Mouse (Mus musculus) heart, embryonic 10.5 days (tissue): ENCODE measurements around the gene Znhit3. TPM values are rescaled to one million over a fixed set of nuclear protein-coding genes. Genes with fewer than 3 reads are reported as not detected.
A peak's percentile ranks its signal among the peaks of the same experiment; 100 is the strongest.
"Not testable (repeated sequence)": the region's sequence is repeated elsewhere in the genome, so short reads cannot be mapped to it uniquely, and the experiment has no call there.

ENCODE experiments used
- DNase-seq: peaks from one replicate; pipeline ENCODE4 v3.0.0-alpha.2; 2017; ENCODE audit warnings: low spot score
- H3K27ac ChIP-seq: fragments of 300-500 bp; sonication (generic); 2 replicates; pipeline ENCODE4 v1.5.1; 2016; ENCODE audit warnings: mild to moderate bottlenecking
- H3K27me3 ChIP-seq: fragments of 300-500 bp; sonication (generic); 2 replicates; pipeline ENCODE4 v1.6.1; 2016; ENCODE audit warnings: mild to moderate bottlenecking; ENCODE audit not compliant: poor library complexity, insufficient read depth, severe bottlenecking
- H3K36me3 ChIP-seq: fragments of 300-500 bp; sonication (generic); 2 replicates; pipeline ENCODE4 v1.6.1; 2016; ENCODE audit warnings: mild to moderate bottlenecking, moderate library complexity
- H3K4me1 ChIP-seq: fragments of 300-500 bp; sonication (generic); 2 replicates; pipeline ENCODE4 v1.6.1; 2016; ENCODE audit warnings: mild to moderate bottlenecking
- H3K4me3 ChIP-seq: fragments of 300-500 bp; sonication (generic); 2 replicates; pipeline ENCODE4 v1.5.1; 2016; ENCODE audit warnings: mild to moderate bottlenecking, moderate library complexity
- H3K9me3 ChIP-seq: fragments of 300-500 bp; sonication (generic); 2 replicates; pipeline ENCODE4 v1.6.1; 2016; ENCODE audit warnings: mild to moderate bottlenecking, moderate library complexity
- WGBS: fragments of 180-500 bp; shearing (Covaris S2); methylation state at CpG from one replicate; pipeline ENCODE4 v1.1.7; 2016; 5-methylcytosine and 5-hydroxymethylcytosine counted together
- polyA plus RNA-seq: library from polyadenylated mRNA; unstranded; fragments of >200 nt; fragmentation: Nextera tagmentation; extraction: Ambion mirVana; gene quantifications from 2 replicates; pipeline ENCODE4 v1.2.1, GENCODE M21; 2016

The Znhit3 gene
- polyA plus RNA-seq, 1 experiment from 2014 or later = 78.2 TPM

DNA sequence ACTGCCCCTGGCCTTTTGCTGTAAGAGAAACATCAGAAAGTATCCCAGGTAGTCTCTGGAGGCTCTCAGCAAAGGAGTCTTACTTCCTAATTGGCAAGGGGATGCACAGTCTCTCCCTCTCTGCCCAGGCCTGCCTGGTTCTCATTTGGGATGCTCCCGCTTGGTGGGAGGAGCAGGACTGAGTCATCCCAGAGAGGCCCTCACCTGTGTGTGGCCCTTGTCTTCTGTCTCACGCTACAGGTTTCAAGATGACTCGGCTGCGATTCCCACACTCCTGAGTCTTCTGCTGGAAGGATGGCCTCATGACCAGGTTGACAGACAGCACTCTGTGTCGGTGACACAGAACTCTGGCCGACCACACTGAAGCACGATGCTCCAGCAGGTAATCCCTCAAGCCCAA is 33.8 kb downstream of the Znhit3 start:
- Histone ChIP-seq H3K4me3 (no peak overlapping the region), H3K27me3 (no peaks in the 10 kb centered on the region), H3K27ac (no peak overlapping the region), H3K4me1 (peaks cover 19% of the 10 kb centered on the region), H3K9me3 (no peaks in the 10 kb centered on the region), H3K36me3 (peaks cover 62% of the 10 kb centered on the region)
- peak; percentile 59 for DNase-seq
- WGBS = 93% methylated on average over 7 of the region's 7 CpGs

DNA sequence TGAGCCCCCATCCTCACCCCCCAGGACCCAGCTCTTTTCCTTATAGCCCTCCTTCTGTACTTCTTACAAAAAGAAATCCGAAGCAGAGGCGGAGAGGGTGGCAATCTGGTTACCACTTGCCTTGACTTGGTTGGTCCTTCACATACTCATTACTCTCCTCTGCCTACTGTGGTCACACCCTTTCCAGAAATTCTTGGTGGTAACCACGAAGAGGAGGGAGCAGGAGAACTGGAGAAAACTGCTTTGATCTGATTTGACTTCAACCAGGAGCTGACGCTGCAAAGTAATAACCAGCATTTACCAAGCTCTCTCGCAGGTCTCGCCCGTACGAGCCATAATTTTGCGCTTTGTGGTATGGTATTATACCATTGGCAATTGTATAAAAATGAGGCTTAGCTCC is 35.2 kb downstream of the Znhit3 start:
- DNase-seq = no peak
- no peaks in the 10 kb centered on the region for H3K9me3 ChIP-seq
- peak overlapping the region; percentile 97 for H3K27ac ChIP-seq
- H3K27me3 ChIP-seq = no peaks in the 10 kb centered on the region
- H3K4me1 ChIP-seq = peaks cover 19% of the 10 kb centered on the region
- WGBS = 59% methylated on average over 9 of the region's 9 CpGs
- H3K36me3 ChIP-seq = peaks cover 49% of the 10 kb centered on the region
- peak overlapping the region; percentile 93 for H3K4me3 ChIP-seq

DNA sequence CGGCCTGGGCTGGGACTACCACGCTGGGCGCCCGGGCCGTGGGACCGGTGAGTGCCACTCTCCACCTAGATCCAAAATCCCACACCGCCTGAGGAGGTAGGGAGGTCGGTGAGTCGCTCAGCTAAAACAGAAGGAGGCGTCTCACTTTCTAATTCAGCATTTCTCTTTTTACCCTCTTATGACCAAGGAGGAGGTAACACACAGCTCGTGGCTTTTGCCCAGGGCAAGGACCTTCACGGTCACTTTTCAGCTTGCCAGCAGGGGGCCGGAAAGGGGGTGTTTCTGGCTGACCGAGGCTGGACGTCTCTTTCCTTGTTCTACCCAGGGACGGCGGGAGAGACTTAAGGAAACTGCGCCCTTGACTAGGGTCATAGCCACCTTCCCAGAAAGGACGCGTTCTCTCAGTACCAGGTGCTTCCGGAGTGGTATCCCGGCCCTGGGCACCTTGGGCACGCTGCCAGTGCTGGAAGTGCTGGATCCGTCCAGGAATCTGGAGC is 35.7 kb downstream of the Znhit3 start:
- peaks cover 19% of the 10 kb centered on the region for H3K4me1 ChIP-seq
- under 1% methylated on average over 24 of the region's 24 CpGs for WGBS
- H3K9me3 ChIP-seq = no peaks in the 10 kb centered on the region
- no peaks in the 10 kb centered on the region for H3K27me3 ChIP-seq
- peak overlapping the region; percentile 93 for H3K4me3 ChIP-seq
- peaks cover 45% of the 10 kb centered on the region for H3K36me3 ChIP-seq
- peak; percentile 89 for DNase-seq
- H3K27ac ChIP-seq = peak overlapping the region; percentile 97

DNA sequence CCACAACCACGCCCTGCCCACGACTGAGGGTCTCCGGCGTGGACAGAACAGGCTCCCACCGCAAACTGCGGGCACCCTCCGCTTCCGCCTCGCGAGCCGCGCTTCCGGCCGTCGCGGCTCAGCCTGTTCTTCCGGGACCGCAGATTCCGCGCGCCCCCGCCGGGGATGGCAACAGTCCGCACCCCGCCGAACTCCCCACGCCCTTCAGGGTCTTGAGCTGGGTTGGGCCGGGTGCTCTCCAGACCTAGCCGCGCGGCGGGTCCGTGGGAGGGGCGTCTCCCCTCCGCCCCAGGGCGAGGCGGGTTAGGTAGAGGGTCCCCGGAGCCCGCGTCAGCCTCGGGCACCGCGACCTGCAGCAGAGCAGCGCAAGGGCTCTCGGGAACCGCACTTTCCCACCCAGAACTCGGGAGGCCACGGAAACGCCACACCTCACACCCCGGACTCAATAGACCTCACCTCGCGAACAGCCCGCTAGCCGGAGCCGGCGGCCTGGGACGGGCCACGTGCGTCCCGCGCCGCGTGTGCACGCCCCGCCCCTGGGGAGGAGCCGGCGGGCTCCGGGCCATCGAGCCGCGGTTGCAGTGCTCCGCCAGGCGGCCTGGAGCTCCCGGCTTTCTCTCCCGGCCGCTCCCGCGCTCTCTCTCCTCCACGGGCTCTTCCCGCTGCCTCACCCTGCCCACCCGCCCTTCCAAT is 36.2 kb downstream of the Znhit3 start, which contains the start of the genes Myo19 and Pigw:
Gene Myo19, plus strand, starts transcription at position 377 of the 693 bp plus-strand sequence.
Gene Pigw, minus strand, starts transcription at position 514 of the 693 bp plus-strand sequence.
- Histone ChIP-seq H3K27ac (peak within 1 kb of the TSS; percentile 97), H3K27me3 (no peaks in the 10 kb centered on the region), H3K4me3 (peak within 1 kb of the TSS; percentile 93), H3K9me3 (no peaks in the 10 kb centered on the region), H3K4me1 (peaks cover 19% of the 10 kb centered on the region), H3K36me3 (peaks cover 39% of the 10 kb centered on the region)
- peak; percentile 87 for DNase-seq
- under 1% methylated on average over 81 of the region's 81 CpGs for WGBS

DNA sequence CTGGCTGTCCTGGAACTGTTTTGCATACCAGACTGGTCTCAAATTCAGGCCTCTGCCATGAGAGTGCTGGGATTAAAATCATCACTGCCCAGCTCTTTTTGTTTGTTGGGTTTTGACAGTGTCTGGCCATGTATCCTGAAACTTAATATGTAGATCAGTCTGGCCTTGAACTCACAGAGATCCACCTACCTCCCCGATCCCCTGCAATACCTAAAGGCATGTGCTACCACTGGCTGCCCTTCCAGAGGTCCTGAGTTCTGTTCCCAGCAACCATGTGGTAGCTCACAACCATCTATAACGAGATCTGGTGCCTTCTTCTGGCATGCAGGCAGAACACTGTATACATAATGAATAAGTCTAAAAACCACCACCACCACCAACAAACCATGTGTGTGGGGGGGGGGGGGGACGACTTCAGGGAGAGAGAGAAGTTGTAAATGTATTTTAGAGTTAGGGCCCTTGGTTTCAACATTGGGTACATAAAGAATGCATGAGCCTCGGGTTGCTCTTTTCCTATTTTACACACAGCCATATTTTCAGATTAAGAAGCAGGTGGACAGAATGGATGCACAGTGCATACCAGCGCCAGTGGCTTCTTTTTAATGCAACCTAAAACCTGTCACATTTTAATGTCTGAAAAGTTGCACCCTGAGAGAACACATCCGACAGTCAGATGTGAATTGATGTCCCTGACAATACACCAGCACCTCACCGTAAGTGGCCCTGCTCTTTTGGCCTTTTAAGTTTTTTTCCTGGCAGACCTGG is 37.0 kb downstream of the Znhit3 start:
- Histone ChIP-seq H3K36me3 (peaks cover 31% of the 10 kb centered on the region), H3K4me1 (peaks cover 19% of the 10 kb centered on the region), H3K4me3 (peak overlapping the region; percentile 93), H3K27me3 (no peaks in the 10 kb centered on the region), H3K27ac (peak overlapping the region; percentile 97), H3K9me3 (no peaks in the 10 kb centered on the region)
- DNase-seq = no peak
- 25% methylated on average over 7 of the region's 7 CpGs for WGBS

- not testable (repeated sequence) for H3K27ac ChIP-seq, H3K4me3 ChIP-seq, DNase-seq, H3K9me3 ChIP-seq, H3K27me3 ChIP-seq
- Histone ChIP-seq H3K4me1 (peaks cover 12% of the 10 kb centered on the region), H3K36me3 (peaks cover 10% of the 10 kb centered on the region; the same call in 1 of the 2 replicates)
- 83% methylated on average over 1 of the region's 1 CpGs for WGBS
These were observed 40.1 kb downstream of the Znhit3 start for GRCm38 (mm10) chr11:84876020-84876419.

DNA sequence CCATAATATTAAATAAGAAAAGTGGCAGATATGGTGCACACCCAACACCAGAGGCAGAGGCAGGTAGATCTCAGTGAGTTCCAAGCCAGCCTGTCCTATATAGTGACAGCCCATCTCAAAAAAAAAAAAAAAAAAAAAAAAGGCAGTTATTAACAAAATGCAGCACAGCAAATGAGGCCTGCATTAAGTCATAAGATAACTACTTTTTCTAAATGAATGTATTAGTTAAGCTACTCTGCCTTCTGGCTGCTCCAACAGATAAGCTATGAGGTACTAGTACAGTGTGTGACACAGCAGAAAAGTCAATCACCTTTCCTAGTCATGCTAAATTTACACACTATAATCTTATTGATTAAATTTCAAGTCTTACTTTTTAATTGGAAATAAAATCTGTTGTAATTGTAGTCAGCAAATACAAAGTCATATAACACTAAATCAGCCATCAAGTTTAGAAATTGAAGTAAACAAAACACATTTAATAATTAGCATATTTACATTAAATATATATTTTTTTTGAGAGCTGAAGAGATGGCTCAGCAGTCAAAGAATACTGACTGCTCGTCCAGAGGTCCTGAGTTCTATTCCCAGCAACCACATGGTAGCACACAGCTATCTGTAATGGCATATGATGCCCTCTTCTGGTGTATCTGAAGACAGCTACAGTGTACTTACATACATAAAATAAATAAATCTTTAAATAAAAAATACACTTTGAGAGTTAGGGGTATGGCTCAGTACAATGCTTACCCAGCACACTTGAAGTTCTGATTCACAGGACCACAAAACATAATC is 42.9 kb downstream of the Znhit3 start:
- peaks cover 10% of the 10 kb centered on the region; the same call in 1 of the 2 replicates for H3K36me3 ChIP-seq
- DNase-seq = no peak
- 60% methylated on average over 1 of the region's 1 CpGs for WGBS
- no peaks in the 10 kb centered on the region for H3K9me3 ChIP-seq
- H3K4me3 ChIP-seq = no peak overlapping the region
- H3K27ac ChIP-seq = no peak overlapping the region
- H3K27me3 ChIP-seq = no peaks in the 10 kb centered on the region
- H3K4me1 ChIP-seq = no peaks in the 10 kb centered on the region

GRCm38 (mm10) chr11:84871548-84872069 is 44.6 kb downstream of the Znhit3 start:
- Histone ChIP-seq H3K9me3 (no peaks in the 10 kb centered on the region), H3K27ac (peak overlapping the region; percentile 98), H3K27me3 (no peaks in the 10 kb centered on the region), H3K4me3 (peak overlapping the region; percentile 97), H3K36me3 (0 out of 2 replicates have a peak, but pooled peaks cover 6% of the 10 kb centered on the region), H3K4me1 (peaks cover 5% of the 10 kb centered on the region; the same call in 1 of the 2 replicates)
- 75% methylated on average over 4 of the region's 4 CpGs for WGBS
- DNase-seq = no peak

GRCm38 (mm10) chr11:84871046-84871445 is 45.1 kb downstream of the Znhit3 start:
- H3K4me1 ChIP-seq = peaks cover 5% of the 10 kb centered on the region; the same call in 1 of the 2 replicates
- H3K27me3 ChIP-seq = no peaks in the 10 kb centered on the region
- peak overlapping the region; percentile 97 for H3K4me3 ChIP-seq
- no peak for DNase-seq
- H3K36me3 ChIP-seq = 0 out of 2 replicates have a peak, but pooled peaks cover 6% of the 10 kb centered on the region
- H3K9me3 ChIP-seq = no peaks in the 10 kb centered on the region
- WGBS = 0% methylated on average over 10 of the region's 10 CpGs
- peak overlapping the region; percentile 98 for H3K27ac ChIP-seq

DNA sequence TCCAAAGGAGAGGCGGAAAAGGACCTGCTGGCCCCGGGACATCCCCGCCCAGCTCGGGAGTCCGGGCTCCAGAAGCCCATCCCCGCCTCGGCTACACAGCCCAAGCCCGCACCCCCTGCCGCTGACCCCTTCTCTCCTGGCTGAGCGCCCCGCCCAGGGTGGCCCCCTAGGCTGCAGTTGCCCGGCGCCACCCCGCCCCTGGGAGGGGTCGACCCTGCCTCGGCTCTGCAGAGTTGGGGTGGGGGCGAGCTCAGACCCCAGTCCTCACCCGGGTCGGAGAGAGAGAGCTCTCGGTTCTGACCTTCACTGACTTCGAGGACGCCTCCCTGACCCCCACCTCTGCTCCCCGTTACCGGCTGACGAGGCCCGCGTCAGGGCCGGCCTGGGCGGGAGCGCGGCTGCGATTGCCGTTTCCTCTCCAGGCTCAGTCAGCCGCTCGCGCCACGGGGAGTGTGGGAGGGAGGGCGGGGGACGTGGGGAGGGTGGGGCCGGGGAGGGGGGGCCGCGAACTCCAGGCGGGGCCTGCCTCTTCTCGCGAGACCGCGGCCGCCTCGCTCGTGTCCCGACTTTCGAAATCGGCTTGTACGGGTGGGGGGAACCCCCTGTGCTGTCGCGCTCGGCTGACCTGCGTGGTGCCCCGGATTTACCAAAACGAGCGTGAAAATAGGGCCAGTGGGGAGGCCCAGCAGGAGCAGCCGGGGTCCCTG is 45.7 kb downstream of the Znhit3 start, which contains the start of gene Ggnbp2:
Gene Ggnbp2, minus strand, starts transcription at position 481 of the 707 bp plus-strand sequence.
- no peaks in the 10 kb centered on the region for H3K9me3 ChIP-seq
- peaks cover 8% of the 10 kb centered on the region; the same call in 1 of the 2 replicates for H3K4me1 ChIP-seq
- peak within 1 kb of the TSS; percentile 97 for H3K4me3 ChIP-seq
- H3K27me3 ChIP-seq = no peaks in the 10 kb centered on the region
- WGBS = under 1% methylated on average over 55 of the region's 62 CpGs
- H3K36me3 ChIP-seq = 0 out of 2 replicates have a peak, but pooled peaks cover 6% of the 10 kb centered on the region
- H3K27ac ChIP-seq = peak within 1 kb of the TSS; percentile 98
- DNase-seq = peak; percentile 96

- H3K4me1 ChIP-seq = peaks cover 8% of the 10 kb centered on the region; the same call in 1 of the 2 replicates
- DNase-seq = peak; percentile 98
- under 1% methylated on average over 61 of the region's 61 CpGs for WGBS
- H3K27me3 ChIP-seq = no peaks in the 10 kb centered on the region
- H3K4me3 ChIP-seq = peak overlapping the region; percentile 97
- 0 out of 2 replicates have a peak, but pooled peaks cover 6% of the 10 kb centered on the region for H3K36me3 ChIP-seq
- no peaks in the 10 kb centered on the region for H3K9me3 ChIP-seq
- H3K27ac ChIP-seq = peak overlapping the region; percentile 98
These were observed 46.5 kb downstream of the Znhit3 start for GRCm38 (mm10) chr11:84869537-84870232.
